Mouse (Mus musculus) E14TG2a.4 (cell line): ENCODE data around the gene Itgb4.

Source experiments
- CTCF ChIP-seq: conservative IDR thresholded peaks from 2 replicates; pipeline ENCODE4 v1.5.1; 2014; ENCODE audit warnings: low read length
- NANOG ChIP-seq: IDR thresholded peaks from 2 replicates; pipeline ENCODE4 v1.6.1; 2014; ENCODE audit warnings: borderline replicate concordance, low read length, mixed read lengths

DNA sequence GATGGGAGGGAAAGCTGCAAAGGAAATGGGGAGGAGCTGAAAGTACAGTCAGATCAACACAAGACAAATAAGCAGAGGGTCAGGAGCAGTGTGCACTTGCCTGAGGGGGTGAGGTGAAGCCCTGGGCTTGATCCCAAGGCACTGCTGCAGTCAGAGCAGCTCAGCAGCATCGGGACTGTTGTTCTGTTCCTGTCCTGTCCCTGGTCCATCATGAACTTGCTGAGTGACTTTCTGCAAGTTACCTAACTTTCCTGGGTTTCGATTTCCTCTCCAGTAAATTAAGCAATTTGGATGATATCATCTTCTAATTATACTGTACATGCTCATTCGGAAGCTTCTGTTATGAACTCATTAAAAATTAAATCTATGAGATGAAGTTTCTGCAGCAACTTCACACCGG lies 53.2 kb downstream of the Itgb4 start, which contains the start of gene H3f3b:
- no peak for TF ChIP-seq CTCF
- TF ChIP-seq NANOG: no peak
